Mouse (Mus musculus) embryonic facial prominence, embryonic 10.5 days (tissue): ENCODE results near the gene Rsu1. TPM values are rescaled to one million over a fixed set of nuclear protein-coding genes. Genes with fewer than 3 reads are reported as not detected.
A peak's percentile ranks its signal among the peaks of the same experiment; 100 is the strongest.

Experiments used
- DNase-seq: peaks from one replicate; pipeline ENCODE4 v3.0.0-alpha.2; 2017; ENCODE audit warnings: low spot score
- H3K27ac ChIP-seq: fragments of 300-500 bp; sonication (generic); replicated peaks from 2 replicates; pipeline ENCODE4 v1.5.1; 2016; ENCODE audit warnings: mild to moderate bottlenecking
- H3K27me3 ChIP-seq: fragments of 300-500 bp; sonication (generic); replicated peaks from 2 replicates; pipeline ENCODE4 v1.6.1; 2016; ENCODE audit warnings: low read depth, mild to moderate bottlenecking; ENCODE audit not compliant: poor library complexity, severe bottlenecking
- H3K36me3 ChIP-seq: fragments of 300-500 bp; sonication (generic); replicated peaks from 2 replicates; pipeline ENCODE4 v1.6.1; 2016; ENCODE audit warnings: mild to moderate bottlenecking, moderate library complexity
- H3K4me1 ChIP-seq: fragments of 300-500 bp; sonication (generic); 2 replicates; pipeline ENCODE4 v1.6.1; 2016
- H3K4me3 ChIP-seq: fragments of 300-500 bp; sonication (generic); 2 replicates; pipeline ENCODE4 v1.5.1; 2016; ENCODE audit warnings: mild to moderate bottlenecking, moderate library complexity
- H3K9me3 ChIP-seq: fragments of 300-500 bp; sonication (generic); 2 replicates; pipeline ENCODE4 v1.6.1; 2016; ENCODE audit warnings: mild to moderate bottlenecking
- WGBS: fragments of 180-500 bp; shearing (Covaris S2); methylation state at CpG from one replicate; pipeline ENCODE4 v1.1.7; 2016; 5-methylcytosine and 5-hydroxymethylcytosine counted together
- polyA plus RNA-seq: library from polyadenylated mRNA; unstranded; fragments of >200 nt; fragmentation: Nextera tagmentation; extraction: Ambion mirVana; gene quantifications from 2 replicates; pipeline ENCODE4 v1.2.1, GENCODE M21; 2016

The Rsu1 gene
- polyA plus RNA-seq: 70.2 and 80.1 TPM in 2 replicates

DNA sequence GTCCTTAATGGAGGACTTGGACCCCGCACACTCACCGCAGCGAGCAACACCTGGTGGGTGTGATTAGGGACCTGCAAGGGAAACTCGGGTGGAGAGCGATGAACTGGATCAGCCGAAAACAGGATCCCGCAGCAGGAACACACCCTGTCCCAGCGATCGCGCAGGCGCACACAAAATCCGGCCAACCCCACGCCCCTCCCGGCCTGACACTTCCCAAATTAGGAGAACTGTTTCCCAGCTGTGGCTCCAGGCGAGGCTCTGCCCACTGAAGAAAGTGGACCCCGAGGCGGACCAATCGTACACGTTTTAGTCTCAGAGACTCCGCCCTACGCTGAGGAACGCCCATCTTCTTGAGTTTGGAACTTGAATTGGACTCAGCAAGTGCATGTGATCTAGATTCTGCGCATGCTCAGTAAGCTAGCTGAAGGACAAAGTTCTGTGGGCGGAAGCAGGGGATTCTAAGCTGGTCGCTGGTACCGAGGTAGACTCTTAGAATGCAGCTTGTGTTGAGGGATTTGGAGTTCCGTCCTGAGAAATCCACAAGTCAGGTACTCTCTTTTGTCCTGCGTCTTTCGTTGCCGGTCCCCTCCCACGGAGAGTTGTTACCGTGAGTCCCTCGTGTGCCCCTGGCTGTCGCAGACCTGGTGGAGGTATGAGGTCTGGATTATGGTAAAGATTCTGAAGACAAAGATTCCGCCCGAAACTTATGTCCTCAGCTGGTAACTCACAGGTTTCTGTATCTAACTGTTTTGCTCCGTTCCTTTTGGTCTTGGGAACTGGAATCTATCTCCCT, at the start of gene Rsu1:
TSS of gene Rsu1 (minus strand) at position 251 of the 793 bp plus-strand sequence.
- H3K27ac ChIP-seq: peak within 1 kb of the TSS; percentile 89
- no peaks in the 10 kb centered on the region for H3K9me3 ChIP-seq
- H3K36me3 ChIP-seq: no peaks in the 10 kb centered on the region
- DNase-seq: peak; percentile 95
- no peaks in the 10 kb centered on the region for H3K27me3 ChIP-seq
- H3K4me1 ChIP-seq: peaks cover 13% of the 10 kb centered on the region
- peak within 1 kb of the TSS; percentile 69 for H3K4me3 ChIP-seq
- under 1% methylated on average over 37 of the region's 37 CpGs for WGBS

GRCm38 (mm10) chr2:13303376-13303775, 32.2 kb upstream of the Rsu1 start:
- Histone ChIP-seq H3K4me3 (no peak overlapping the region), H3K27ac (no peak overlapping the region), H3K36me3 (no peaks in the 10 kb centered on the region), H3K4me1 (no peaks in the 10 kb centered on the region), H3K9me3 (no peaks in the 10 kb centered on the region), H3K27me3 (no peaks in the 10 kb centered on the region)
- DNase-seq: no peak
- WGBS: 87% methylated on average over 3 of the region's 3 CpGs

DNA sequence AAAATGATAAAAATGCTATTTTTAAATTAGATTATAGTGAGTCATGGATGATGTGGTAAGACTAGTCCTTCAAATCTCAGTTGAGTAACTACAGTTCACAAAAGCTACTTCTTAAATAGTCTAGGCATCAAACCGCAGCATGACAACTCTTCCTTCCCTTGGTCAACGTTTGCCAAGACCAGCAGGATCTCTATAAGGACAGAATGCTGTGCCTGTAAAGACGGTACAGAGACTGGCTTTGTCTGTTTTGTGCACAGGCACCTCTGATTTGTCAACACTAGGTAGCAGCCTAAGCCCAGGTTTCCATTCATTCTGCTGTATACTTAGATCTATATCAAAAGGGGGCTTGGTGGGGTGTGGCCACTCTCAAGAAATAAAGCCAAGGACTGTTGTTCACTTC, 27.8 kb upstream of the Rsu1 start:
- no peak overlapping the region for H3K27ac ChIP-seq
- H3K4me1 ChIP-seq: no peaks in the 10 kb centered on the region
- no peaks in the 10 kb centered on the region for H3K27me3 ChIP-seq
- H3K4me3 ChIP-seq: no peak overlapping the region
- 40% methylated on average over 3 of the region's 3 CpGs for WGBS
- no peaks in the 10 kb centered on the region for H3K36me3 ChIP-seq
- H3K9me3 ChIP-seq: no peaks in the 10 kb centered on the region
- DNase-seq: peak; percentile 16

DNA sequence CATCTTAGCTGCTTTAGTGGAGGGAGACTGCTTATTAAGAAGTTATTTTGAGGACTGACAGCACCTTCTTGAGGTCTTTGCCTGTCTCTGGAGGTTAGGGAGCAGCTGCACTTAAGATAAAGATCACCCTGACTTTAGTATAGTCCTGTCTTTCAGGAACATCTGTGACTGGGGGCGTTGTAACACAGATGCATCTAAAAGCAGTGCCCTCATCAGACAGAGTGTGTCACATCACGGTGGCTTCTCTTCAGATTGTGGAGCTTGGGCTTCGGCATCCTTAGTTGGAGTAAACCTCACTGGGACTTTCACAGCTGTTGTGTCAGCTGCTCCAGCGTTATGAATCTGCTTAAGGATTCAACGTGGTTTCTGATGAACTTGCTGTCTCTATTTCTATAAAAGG, 26.5 kb upstream of the Rsu1 start:
- no peak overlapping the region for H3K4me3 ChIP-seq
- no peaks in the 10 kb centered on the region for H3K36me3 ChIP-seq
- no peak overlapping the region for H3K27ac ChIP-seq
- no peaks in the 10 kb centered on the region for H3K4me1 ChIP-seq
- DNase-seq: no peak
- H3K9me3 ChIP-seq: no peaks in the 10 kb centered on the region
- H3K27me3 ChIP-seq: no peaks in the 10 kb centered on the region
- WGBS: 67% methylated on average over 5 of the region's 5 CpGs

DNA sequence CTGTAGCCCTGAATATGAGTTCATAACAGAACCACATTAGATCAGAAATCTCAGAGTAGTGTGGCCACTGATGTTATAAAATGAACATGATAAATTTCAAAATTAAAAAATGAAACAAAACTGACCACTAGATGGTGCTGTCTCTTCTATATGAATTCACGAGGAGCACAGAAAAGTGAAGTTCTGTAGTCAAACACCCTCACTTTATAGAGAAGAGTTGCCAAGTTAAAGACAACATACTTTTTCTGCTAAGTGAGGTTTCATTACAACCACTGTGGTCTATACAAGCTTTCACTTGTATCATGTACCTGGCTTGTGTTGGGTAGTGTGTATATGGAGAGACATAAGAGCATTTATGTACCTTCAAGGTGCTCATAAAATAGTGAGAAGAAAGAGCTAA, 19.4 kb upstream of the Rsu1 start:
- Histone ChIP-seq H3K4me3 (no peak overlapping the region), H3K36me3 (no peaks in the 10 kb centered on the region), H3K27ac (no peak overlapping the region), H3K9me3 (no peaks in the 10 kb centered on the region), H3K27me3 (no peaks in the 10 kb centered on the region), H3K4me1 (no peaks in the 10 kb centered on the region)
- 5% methylated on average over 1 of the region's 1 CpGs for WGBS
- DNase-seq: no peak

DNA sequence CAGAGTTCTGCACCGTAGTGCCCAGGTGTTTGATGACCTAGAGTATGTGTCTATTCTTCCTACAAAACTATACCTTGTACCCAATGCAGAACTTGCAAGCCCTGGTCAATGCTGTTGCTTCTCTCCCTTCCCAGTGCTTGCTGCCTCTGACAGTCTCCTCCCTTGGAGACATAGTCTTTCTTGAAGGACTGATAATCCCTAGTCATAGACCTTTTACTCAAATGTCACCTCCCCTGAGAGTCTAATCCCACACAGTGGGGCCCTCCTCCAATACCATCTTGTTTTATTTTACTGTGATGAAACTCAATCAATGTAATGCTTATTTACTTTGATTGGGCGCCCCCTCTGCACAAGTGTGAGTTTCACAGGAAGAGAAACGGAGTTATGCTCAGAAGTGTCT, 18.9 kb upstream of the Rsu1 start:
- Histone ChIP-seq H3K4me1 (no peaks in the 10 kb centered on the region), H3K36me3 (no peaks in the 10 kb centered on the region), H3K27me3 (no peaks in the 10 kb centered on the region), H3K4me3 (no peak overlapping the region), H3K9me3 (no peaks in the 10 kb centered on the region), H3K27ac (no peak overlapping the region)
- no peak for DNase-seq
- WGBS: 77% methylated on average over 3 of the region's 3 CpGs

DNA sequence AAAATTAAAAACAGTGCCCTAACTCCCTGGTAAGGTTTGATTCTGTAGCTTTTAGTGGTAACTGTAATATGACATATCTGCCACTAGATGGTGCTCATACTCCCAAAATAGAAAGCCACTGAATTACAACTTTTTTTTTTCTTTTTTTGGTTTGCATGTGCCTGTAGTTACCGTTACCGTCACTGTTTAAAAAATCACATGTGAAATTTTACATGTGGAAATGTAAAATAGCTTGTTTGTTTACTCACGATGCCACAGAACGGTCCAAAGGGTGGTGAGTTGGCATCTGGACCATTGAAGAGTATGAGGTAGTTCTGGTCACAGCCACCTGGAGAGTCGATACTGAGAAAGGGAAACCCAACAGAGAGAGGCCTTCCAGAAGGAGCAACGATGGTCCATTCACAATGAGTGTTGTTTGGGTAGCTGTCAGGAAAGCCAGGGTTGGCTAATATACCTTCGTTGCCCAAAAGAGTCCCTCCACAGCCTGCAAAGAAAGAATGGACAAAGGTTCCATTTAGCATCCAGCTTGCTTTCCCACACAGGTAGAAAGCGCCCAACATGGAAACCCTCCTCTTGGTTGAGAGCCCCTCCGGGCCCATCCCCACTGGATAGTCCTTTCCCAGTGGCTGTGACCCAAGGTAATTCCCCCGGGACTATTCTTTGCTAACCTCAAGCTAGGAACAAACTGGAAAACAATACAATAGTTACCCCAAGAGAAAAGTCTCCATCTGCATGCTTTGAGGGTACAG, 7.1 kb upstream of the Rsu1 start:
- Histone ChIP-seq H3K27me3 (no peaks in the 10 kb centered on the region), H3K36me3 (no peaks in the 10 kb centered on the region), H3K4me1 (no peaks in the 10 kb centered on the region), H3K27ac (no peak overlapping the region), H3K4me3 (no peak overlapping the region), H3K9me3 (no peaks in the 10 kb centered on the region)
- DNase-seq: no peak
- 62% methylated on average over 10 of the region's 10 CpGs for WGBS

- Histone ChIP-seq H3K9me3 (no peaks in the 10 kb centered on the region), H3K27ac (no peak overlapping the region), H3K4me1 (peaks cover 5% of the 10 kb centered on the region), H3K4me3 (no peak overlapping the region), H3K27me3 (no peaks in the 10 kb centered on the region), H3K36me3 (no peaks in the 10 kb centered on the region)
- WGBS: 59% methylated on average over 7 of the region's 7 CpGs
- peak; percentile 30 for DNase-seq
These were observed 4.7 kb upstream of the Rsu1 start for GRCm38 (mm10) chr2:13275874-13276273.

- 55% methylated on average over 8 of the region's 8 CpGs for WGBS
- Histone ChIP-seq H3K4me3 (peak overlapping the region; percentile 69), H3K4me1 (peaks cover 13% of the 10 kb centered on the region), H3K9me3 (no peaks in the 10 kb centered on the region), H3K27me3 (no peaks in the 10 kb centered on the region), H3K36me3 (no peaks in the 10 kb centered on the region), H3K27ac (peak overlapping the region; percentile 89)
- no peak for DNase-seq
These were observed 479 bp downstream of the Rsu1 start for GRCm38 (mm10) chr2:13270736-13271135.

DNA sequence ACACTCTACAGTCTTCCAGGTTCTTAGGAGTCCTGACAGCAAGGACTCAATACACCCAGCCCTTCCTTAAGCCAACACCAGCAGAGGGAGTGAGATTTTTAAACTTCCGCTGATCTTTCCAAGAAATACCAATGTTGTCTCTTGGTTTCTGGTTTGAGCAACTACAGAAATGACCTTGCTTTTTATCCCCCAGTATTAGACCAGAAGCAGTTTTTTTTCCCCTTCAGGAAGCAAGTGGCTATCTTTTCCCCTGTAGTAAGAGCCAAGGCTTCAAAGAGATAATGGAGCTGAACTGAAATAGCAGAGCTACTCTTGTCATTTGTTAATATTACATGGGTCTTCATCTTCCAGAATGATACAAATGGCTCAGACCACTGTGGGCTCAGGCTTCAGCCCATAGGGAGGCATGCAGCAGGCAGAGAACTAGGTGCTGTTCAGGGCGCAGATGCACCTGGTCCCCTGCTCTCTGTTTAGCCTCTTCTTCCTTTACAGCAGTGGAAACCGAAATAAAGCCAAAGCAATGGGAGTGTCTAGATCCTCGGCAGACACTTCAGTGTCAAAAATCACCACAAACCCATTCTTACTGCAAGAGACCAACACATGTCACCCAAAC, 2.4 kb downstream of the Rsu1 start:
- no peak for DNase-seq
- Histone ChIP-seq H3K9me3 (no peaks in the 10 kb centered on the region), H3K4me3 (no peak overlapping the region), H3K4me1 (peaks cover 13% of the 10 kb centered on the region), H3K36me3 (no peaks in the 10 kb centered on the region), H3K27me3 (no peaks in the 10 kb centered on the region), H3K27ac (no peak overlapping the region)
- 96% methylated on average over 4 of the region's 4 CpGs for WGBS

DNA sequence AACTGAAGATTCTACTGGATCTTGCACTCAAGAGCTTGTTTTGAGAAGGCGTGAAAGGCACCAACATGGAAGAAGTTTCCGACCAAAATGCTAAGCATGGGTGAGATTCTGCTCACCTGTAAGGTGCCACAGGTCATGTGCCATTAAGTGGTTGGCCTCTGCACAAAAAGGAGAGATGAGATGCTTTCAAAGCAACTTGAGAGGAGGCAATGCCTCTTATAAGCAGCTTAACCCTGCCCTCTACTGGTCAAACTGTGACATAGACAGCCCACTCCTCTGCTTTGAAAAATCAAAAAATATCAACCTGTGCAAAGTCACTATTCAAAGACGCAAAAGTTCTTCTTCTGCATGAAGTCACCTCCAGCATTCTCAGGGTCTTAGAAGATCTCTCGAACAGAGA, 6.3 kb downstream of the Rsu1 start:
- peak; percentile 38 for DNase-seq
- Histone ChIP-seq H3K36me3 (no peaks in the 10 kb centered on the region), H3K27me3 (no peaks in the 10 kb centered on the region), H3K4me1 (no peaks in the 10 kb centered on the region), H3K27ac (no peak overlapping the region), H3K4me3 (no peak overlapping the region), H3K9me3 (no peaks in the 10 kb centered on the region)
- WGBS: 47% methylated on average over 4 of the region's 4 CpGs

DNA sequence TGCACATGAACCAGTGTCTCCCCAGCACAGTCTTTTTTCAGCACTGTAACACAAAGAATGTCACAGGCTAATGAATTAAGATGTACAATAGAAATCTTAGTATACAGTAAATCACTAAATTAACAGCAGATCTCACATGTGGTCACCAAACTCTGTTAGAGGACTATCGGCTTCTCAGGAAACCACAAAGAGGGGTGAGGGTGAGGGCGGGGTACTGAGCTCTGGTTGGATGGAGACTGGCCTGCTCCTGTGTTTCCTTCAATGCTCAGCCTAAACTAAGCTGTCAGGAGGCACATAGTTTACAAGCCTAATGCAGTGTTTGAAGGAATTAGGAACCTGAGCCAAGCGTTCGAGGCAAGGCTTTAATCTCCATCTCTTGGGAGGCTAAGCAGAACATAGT, 8.1 kb downstream of the Rsu1 start:
- H3K9me3 ChIP-seq: no peaks in the 10 kb centered on the region
- H3K27ac ChIP-seq: no peak overlapping the region
- 76% methylated on average over 4 of the region's 4 CpGs for WGBS
- H3K36me3 ChIP-seq: no peaks in the 10 kb centered on the region
- DNase-seq: no peak
- H3K4me1 ChIP-seq: no peaks in the 10 kb centered on the region
- H3K27me3 ChIP-seq: no peaks in the 10 kb centered on the region
- no peak overlapping the region for H3K4me3 ChIP-seq

GRCm38 (mm10) chr2:13258606-13259005, 12.6 kb downstream of the Rsu1 start:
- Histone ChIP-seq H3K4me3 (no peak overlapping the region), H3K4me1 (no peaks in the 10 kb centered on the region), H3K36me3 (peaks cover 21% of the 10 kb centered on the region), H3K9me3 (no peaks in the 10 kb centered on the region), H3K27ac (no peak overlapping the region), H3K27me3 (no peaks in the 10 kb centered on the region)
- 77% methylated on average over 2 of the region's 2 CpGs for WGBS
- no peak for DNase-seq
